Mouse (Mus musculus): Measurements from ENCODE around the gene Dpp7. TPM values are rescaled to one million over a fixed set of nuclear protein-coding genes. Genes with fewer than 3 reads are reported as not detected.

The Dpp7 gene
- total and polyA plus RNA-seq, 2 experiments from 2014 or later = 4.6 to 13.2 TPM

DNA sequence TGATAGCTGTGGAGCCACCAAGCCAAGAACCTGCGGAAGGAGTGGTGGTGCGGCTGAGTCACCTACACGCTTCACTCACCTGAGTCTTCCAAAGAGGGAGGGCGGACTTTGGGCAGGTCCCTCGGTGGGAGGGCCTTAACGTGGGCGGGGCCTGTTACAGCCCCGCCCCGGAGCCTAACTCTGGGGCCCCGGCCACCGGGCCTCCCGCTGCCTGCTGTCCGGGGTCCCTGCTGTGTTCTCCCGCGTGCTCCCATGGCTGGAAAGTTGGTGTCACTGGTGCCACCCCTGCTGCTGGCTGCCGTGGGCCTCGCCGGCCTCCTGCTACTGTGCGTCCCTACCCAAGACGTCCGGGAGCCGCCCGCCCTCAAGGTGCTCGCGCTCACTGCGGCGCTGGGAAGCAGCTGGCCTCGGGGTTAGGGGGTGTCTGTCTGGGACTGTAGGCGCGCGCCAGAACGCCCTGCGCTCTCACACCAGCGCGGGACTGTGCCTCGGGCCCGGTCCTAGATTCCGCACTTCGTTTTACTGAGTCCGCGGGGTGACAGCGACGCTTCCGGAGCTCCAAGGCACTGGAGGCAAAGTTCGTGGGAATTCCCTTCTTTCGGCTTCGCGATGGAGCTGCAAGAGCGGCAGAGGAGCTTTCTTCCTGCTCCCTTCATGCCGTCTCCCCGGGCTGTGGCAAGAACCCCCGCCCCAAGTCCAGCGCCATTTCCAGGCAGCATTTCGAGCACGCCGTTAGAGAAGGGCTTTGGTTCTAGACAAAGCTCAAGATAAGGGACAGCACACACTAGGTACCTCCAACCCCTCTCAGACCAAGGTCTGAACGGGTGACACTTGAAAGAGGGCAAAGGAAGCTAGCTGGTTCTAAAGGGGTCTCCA, 39.8 kb upstream of the Dpp7 start, which contains the start of gene Entpd2:
Gene Entpd2, plus strand, starts transcription at position 154 of the 876 bp plus-strand sequence.
- Histone ChIP-seq H3K27me3 (ENCODE audit: control insufficient read depth, insufficient read depth, low read length) (peaks cover 76% of the 10 kb centered on the region), H3K9ac (replicated peaks; ENCODE audit: low read depth, low read length) (no peak within 1 kb of the TSS), H3K4me1 (ENCODE audit: control insufficient read depth, insufficient read depth) (peaks cover 5% of the 10 kb centered on the region; the same call in 1 of the 2 replicates), H3K27ac (ENCODE audit: low read depth) (no peak within 1 kb of the TSS; the same call in 1 of the 2 replicates), H3K4me3 (ENCODE audit: low read depth, low read length) (peak within 1 kb of the TSS; percentile 42), H3K4me2 (ENCODE audit: low read depth, low read length) (peak within 1 kb of the TSS; percentile 60), H3K9me3 (replicated peaks; ENCODE audit: control insufficient read depth, low read length) (no peaks in the 10 kb centered on the region), H3K36me3 (replicated peaks; ENCODE audit: control insufficient read depth, insufficient read depth, low read length) (no peaks in the 10 kb centered on the region)
- ATAC-seq (ENCODE audit: insufficient read depth, low read depth) = 0 out of 2 replicates have a peak, but pooled peaks have one; percentile 13
- TF ChIP-seq EP300 (IDR thresholded peaks at IDR 0.05; ENCODE audit: low read depth) (no peak), CTCF (IDR thresholded peaks at IDR 0.05; ENCODE audit: low read depth) (no peak)
- 3% methylated on average over 52 of the region's 57 CpGs for WGBS
- peak; percentile 13 for DNase-seq (ENCODE audit: low spot score)

- no peaks in the 10 kb centered on the region for H3K9me3 ChIP-seq (replicated peaks; ENCODE audit: control insufficient read depth, low read length)
- ATAC-seq (ENCODE audit: insufficient read depth, low read depth) (peak; percentile 37; the same call in 1 of the 2 replicates), DNase-seq (ENCODE audit: low spot score) (peak; percentile 25)
- peaks cover 5% of the 10 kb centered on the region; the same call in 1 of the 2 replicates for H3K4me1 ChIP-seq (ENCODE audit: control insufficient read depth, insufficient read depth)
- peaks cover 62% of the 10 kb centered on the region for H3K27me3 ChIP-seq (ENCODE audit: control insufficient read depth, insufficient read depth, low read length)
- WGBS = 26% methylated on average over 3 of the region's 3 CpGs
- no peak overlapping the region for H3K9ac ChIP-seq (replicated peaks; ENCODE audit: low read depth, low read length)
- H3K4me3 ChIP-seq (ENCODE audit: low read depth, low read length) = no peak overlapping the region
- H3K36me3 ChIP-seq (replicated peaks; ENCODE audit: control insufficient read depth, insufficient read depth, low read length) = no peaks in the 10 kb centered on the region
- H3K27ac ChIP-seq (ENCODE audit: low read depth) = no peak overlapping the region; the same call in 1 of the 2 replicates
- TF ChIP-seq CTCF (IDR thresholded peaks at IDR 0.05; ENCODE audit: low read depth) (no peak), EP300 (IDR thresholded peaks at IDR 0.05; ENCODE audit: low read depth) (no peak)
- no peak overlapping the region for H3K4me2 ChIP-seq (ENCODE audit: low read depth, low read length)
Measured at GRCm38 (mm10) chr2:25394281-25395221, 38.4 kb upstream of the Dpp7 start.

DNA sequence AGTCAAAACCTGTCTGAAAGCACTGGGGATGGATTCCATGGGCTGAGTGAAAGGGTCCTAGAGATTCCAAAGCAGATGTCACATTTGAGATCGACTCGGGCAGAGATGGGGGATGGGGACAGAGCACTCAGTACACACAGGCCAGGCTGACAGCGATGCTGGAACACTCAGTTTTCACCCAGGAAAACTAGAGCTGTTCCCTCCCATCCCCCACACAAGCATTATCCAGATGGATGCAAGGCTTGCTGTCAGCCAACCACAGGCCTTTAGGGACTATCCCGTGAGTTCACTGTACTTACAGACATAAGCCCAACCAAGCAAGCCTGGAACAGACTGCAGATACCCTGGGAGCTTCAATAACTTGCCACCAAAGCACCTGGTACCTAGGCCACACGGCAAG, 35.1 kb upstream of the Dpp7 start:
- 58% methylated on average over 5 of the region's 5 CpGs for WGBS
- no peak for DNase-seq (ENCODE audit: low spot score)
- no peak for TF ChIP-seq EP300 (IDR thresholded peaks at IDR 0.05; ENCODE audit: low read depth)
- Histone ChIP-seq H3K27me3 (ENCODE audit: control insufficient read depth, insufficient read depth, low read length) (peaks cover 29% of the 10 kb centered on the region), H3K4me2 (ENCODE audit: low read depth, low read length) (no peak overlapping the region), H3K36me3 (replicated peaks; ENCODE audit: control insufficient read depth, insufficient read depth, low read length) (no peaks in the 10 kb centered on the region), H3K27ac (ENCODE audit: low read depth) (no peak overlapping the region), H3K4me1 (ENCODE audit: control insufficient read depth, insufficient read depth) (peaks cover 5% of the 10 kb centered on the region; the same call in 1 of the 2 replicates), H3K4me3 (ENCODE audit: low read depth, low read length) (no peak overlapping the region), H3K9me3 (replicated peaks; ENCODE audit: control insufficient read depth, low read length) (no peaks in the 10 kb centered on the region), H3K9ac (replicated peaks; ENCODE audit: low read depth, low read length) (no peak overlapping the region)
- no peak for ATAC-seq (ENCODE audit: insufficient read depth, low read depth)

GRCm38 (mm10) chr2:25384492-25384891, 28.3 kb upstream of the Dpp7 start:
- 57% methylated on average over 5 of the region's 5 CpGs for WGBS
- DNase-seq (ENCODE audit: low spot score) (no peak), ATAC-seq (ENCODE audit: insufficient read depth, low read depth) (no peak)
- H3K36me3 ChIP-seq (replicated peaks; ENCODE audit: control insufficient read depth, insufficient read depth, low read length) = no peaks in the 10 kb centered on the region
- TF ChIP-seq CTCF (IDR thresholded peaks at IDR 0.05; ENCODE audit: low read depth) (no peak), EP300 (IDR thresholded peaks at IDR 0.05; ENCODE audit: low read depth) (no peak)
- H3K4me1 ChIP-seq (ENCODE audit: control insufficient read depth, insufficient read depth) = no peaks in the 10 kb centered on the region
- no peak overlapping the region for H3K9ac ChIP-seq (replicated peaks; ENCODE audit: low read depth, low read length)
- no peak overlapping the region for H3K27ac ChIP-seq (ENCODE audit: low read depth)
- H3K4me2 ChIP-seq (ENCODE audit: low read depth, low read length) = no peak overlapping the region
- H3K27me3 ChIP-seq (ENCODE audit: control insufficient read depth, insufficient read depth, low read length) = no peaks in the 10 kb centered on the region
- H3K9me3 ChIP-seq (replicated peaks; ENCODE audit: control insufficient read depth, low read length) = no peaks in the 10 kb centered on the region
- no peak overlapping the region for H3K4me3 ChIP-seq (ENCODE audit: low read depth, low read length)

DNA sequence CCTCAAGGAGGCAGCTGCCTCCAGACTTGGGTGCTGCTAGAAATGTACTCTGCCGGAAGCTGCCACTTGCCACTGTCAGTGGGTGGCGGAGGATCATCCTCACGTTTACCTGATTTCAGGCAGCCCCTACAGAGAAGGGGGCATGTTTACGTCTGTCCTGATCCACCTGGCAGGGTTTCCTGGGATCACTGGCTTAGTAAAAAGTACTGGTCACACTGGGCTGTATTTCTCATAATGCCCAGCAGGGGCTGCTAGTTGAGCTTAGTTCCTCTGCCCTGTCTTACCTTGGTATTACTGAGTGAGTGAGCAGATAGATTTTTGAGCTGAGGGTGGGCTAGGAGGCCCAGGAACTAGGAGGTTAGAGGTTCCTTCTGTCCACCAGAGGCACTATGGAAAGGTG, 20.4 kb upstream of the Dpp7 start:
- Histone ChIP-seq H3K4me3 (ENCODE audit: low read depth, low read length) (no peak overlapping the region), H3K4me1 (ENCODE audit: control insufficient read depth, insufficient read depth) (peaks cover 17% of the 10 kb centered on the region), H3K4me2 (ENCODE audit: low read depth, low read length) (no peak overlapping the region), H3K9me3 (replicated peaks; ENCODE audit: control insufficient read depth, low read length) (no peaks in the 10 kb centered on the region), H3K9ac (replicated peaks; ENCODE audit: low read depth, low read length) (no peak overlapping the region), H3K36me3 (replicated peaks; ENCODE audit: control insufficient read depth, insufficient read depth, low read length) (peaks cover 30% of the 10 kb centered on the region), H3K27me3 (ENCODE audit: control insufficient read depth, insufficient read depth, low read length) (no peaks in the 10 kb centered on the region), H3K27ac (ENCODE audit: low read depth) (no peak overlapping the region)
- ATAC-seq (ENCODE audit: insufficient read depth, low read depth) = no peak
- TF ChIP-seq EP300 (IDR thresholded peaks at IDR 0.05; ENCODE audit: low read depth) (no peak), CTCF (IDR thresholded peaks at IDR 0.05; ENCODE audit: low read depth) (peak; percentile 69)
- 62% methylated on average over 4 of the region's 4 CpGs for WGBS
- DNase-seq (ENCODE audit: low spot score) = no peak

Measured in heart, postnatal 0 days (tissue).